Mouse (Mus musculus) ES-E14 (cell line): ENCODE data around the gene Erg. TPM values are rescaled to one million over a fixed set of nuclear protein-coding genes. Genes with fewer than 3 reads are reported as not detected.

Experiments used
- DNase-seq: peaks from one replicate; pipeline ENCODE4 v3.0.0-alpha.2; 2013; ENCODE audit warnings: low read depth, low spot score
- H3K27ac ChIP-seq: 2 replicates; pipeline ENCODE4 v1.5.1; 2012; ENCODE audit warnings: low read depth, mild to moderate bottlenecking, low read length, moderate library complexity, mixed read lengths; ENCODE audit not compliant: poor library complexity, insufficient read depth, severe bottlenecking
- H3K36me3 ChIP-seq: 2 replicates; pipeline ENCODE4 v1.6.1; 2012; ENCODE audit warnings: mild to moderate bottlenecking, low read length, moderate library complexity, mixed read lengths; ENCODE audit not compliant: control insufficient read depth, poor library complexity, insufficient read depth, severe bottlenecking
- H3K4me1 ChIP-seq, 2 experiments: fragments of 150-350 bp in 1 of 2; sonication (generic) in 1 of 2; 2 replicates each; pipeline ENCODE4 v1.6.1; 2012; ENCODE audit warnings: low read length in 2 of 2, mild to moderate bottlenecking in 1 of 2, mixed read lengths in 1 of 2; ENCODE audit not compliant: control insufficient read depth in 2 of 2, insufficient read depth in 2 of 2, poor library complexity in 1 of 2
- H3K4me3 ChIP-seq, 2 experiments: fragments of 150-350 bp in 1 of 2; sonication (generic) in 1 of 2; 2 replicates each; pipeline ENCODE4 v1.5.1; 2012; ENCODE audit warnings: low read length in 2 of 2, low read depth in 1 of 2, mild to moderate bottlenecking in 1 of 2, mixed read lengths in 1 of 2; ENCODE audit not compliant: insufficient read depth in 1 of 2, poor library complexity in 1 of 2, severe bottlenecking in 1 of 2
- H3K9ac ChIP-seq: 2 replicates; pipeline ENCODE4 v1.6.1; 2012; ENCODE audit warnings: low read depth, mild to moderate bottlenecking, low read length, mixed read lengths; ENCODE audit not compliant: poor library complexity, insufficient read depth, severe bottlenecking
- H3K9me3 ChIP-seq: fragments of 150-350 bp; sonication (generic); 2 replicates; pipeline ENCODE4 v1.6.1; 2012; ENCODE audit warnings: low read depth, mild to moderate bottlenecking, low read length; ENCODE audit not compliant: control insufficient read depth, insufficient read depth
- CHD2 ChIP-seq: IDR thresholded peaks from 2 replicates; pipeline ENCODE4 v1.6.1; 2014; ENCODE audit warnings: mild to moderate bottlenecking, low read depth, low read length, inconsistent platforms
- HCFC1 ChIP-seq: IDR thresholded peaks from 2 replicates; pipeline ENCODE4 v1.6.1; 2012; ENCODE audit warnings: low read length, inconsistent platforms, borderline replicate concordance; ENCODE audit not compliant: insufficient read depth
- MAFK ChIP-seq: IDR thresholded peaks from 2 replicates; pipeline ENCODE4 v1.6.1; 2014; ENCODE audit warnings: mild to moderate bottlenecking, low read depth, low read length, inconsistent platforms; ENCODE audit not compliant: insufficient read depth
- ZC3H11A ChIP-seq: IDR thresholded peaks from 2 replicates; pipeline ENCODE4 v1.6.1; 2012; ENCODE audit warnings: low read depth, mild to moderate bottlenecking, inconsistent platforms, low read length, borderline replicate concordance
- ZNF384 ChIP-seq: IDR thresholded peaks from 2 replicates; pipeline ENCODE4 v1.6.1; 2012; ENCODE audit warnings: low read depth, low read length, inconsistent platforms
- in situ Hi-C, 2 experiments: fragments of 600-800 bp; cut with MboI; formaldehyde crosslinking; loops; one replicate each; pipeline ENCODE4 v1.15.1; 2025; ENCODE audit warnings: low sequenced_read_pairs in 2 of 2, inconsistent platforms in 1 of 2; ENCODE audit not compliant: unreplicated experiment in 2 of 2
- total RNA-seq: library from RNA; depleted of rRNA; stranded (reverse); fragments of 300-350 nt; gene quantifications from 2 replicates; pipeline ENCODE4 v1.2.3, GENCODE M21; 2012

The Erg gene
- total RNA-seq, 1 experiment, result 0.18 TPM

GRCm38 (mm10) chr16:95432540-95432971 lies 153.8 kb downstream of the Erg start:
- Histone ChIP-seq H3K9me3 (no peaks in the 10 kb centered on the region), H3K36me3 (no peaks in the 10 kb centered on the region), H3K4me1 (no peaks in the 10 kb centered on the region), H3K27ac (no peak overlapping the region), H3K9ac (no peak overlapping the region), H3K4me3 (no peak overlapping the region)
- in situ Hi-C loops, result no loop called here
- TF ChIP-seq CHD2, result no peak
- no peak for TF ChIP-seq MAFK
- TF ChIP-seq ZNF384, result no peak
- TF ChIP-seq ZC3H11A, result no peak
- no peak for TF ChIP-seq HCFC1
- no peak for DNase-seq

- DNase-seq, result no peak
- H3K27ac ChIP-seq, result no peak overlapping the region
- no peaks in the 10 kb centered on the region for H3K4me1 ChIP-seq
- H3K36me3 ChIP-seq, result no peaks in the 10 kb centered on the region
- no peak overlapping the region for H3K4me3 ChIP-seq
- in situ Hi-C loops, result no loop called here
- TF ChIP-seq CHD2 (no peak), ZC3H11A (no peak), MAFK (no peak), HCFC1 (no peak), ZNF384 (no peak)
- no peaks in the 10 kb centered on the region for H3K9me3 ChIP-seq
- H3K9ac ChIP-seq, result no peak overlapping the region
Measured at GRCm38 (mm10) chr16:95429851-95430250, 156.5 kb downstream of the Erg start.

GRCm38 (mm10) chr16:95428239-95428638 lies 158.2 kb downstream of the Erg start:
- H3K27ac ChIP-seq, result no peak overlapping the region
- no peak overlapping the region for H3K4me3 ChIP-seq
- no peaks in the 10 kb centered on the region for H3K36me3 ChIP-seq
- no peaks in the 10 kb centered on the region for H3K9me3 ChIP-seq
- no peak for DNase-seq
- H3K4me1 ChIP-seq, result no peaks in the 10 kb centered on the region
- H3K9ac ChIP-seq, result no peak overlapping the region
- in situ Hi-C loops, result no loop called here
- TF ChIP-seq MAFK, result no peak
- TF ChIP-seq ZNF384, result no peak
- TF ChIP-seq HCFC1, result no peak

- no peaks in the 10 kb centered on the region for H3K36me3 ChIP-seq
Measured at GRCm38 (mm10) chr16:95427512-95427911, 158.9 kb downstream of the Erg start.

GRCm38 (mm10) chr16:95422658-95423073 lies 163.7 kb downstream of the Erg start:
- no peaks in the 10 kb centered on the region for H3K36me3 ChIP-seq
- H3K4me1 ChIP-seq, result no peaks in the 10 kb centered on the region
- H3K9ac ChIP-seq, result no peak overlapping the region
- no peak overlapping the region for H3K27ac ChIP-seq
- no peak for TF ChIP-seq HCFC1
- no peak for TF ChIP-seq MAFK
- no peak for TF ChIP-seq CHD2
- no peak for TF ChIP-seq ZNF384
- no peak for TF ChIP-seq ZC3H11A
- in situ Hi-C loops, result no loop called here
- DNase-seq, result no peak
- no peaks in the 10 kb centered on the region for H3K9me3 ChIP-seq
- no peak overlapping the region for H3K4me3 ChIP-seq

More at GRCm38 (mm10) chr16:95427512-95427911, 158.9 kb downstream of the Erg start:
- in situ Hi-C loops, result no loop called here
- Histone ChIP-seq H3K9me3 (no peaks in the 10 kb centered on the region), H3K27ac (no peak overlapping the region; the same call in 1 of the 2 replicates), H3K4me1 (no peaks in the 10 kb centered on the region), H3K9ac (no peak overlapping the region), H3K4me3 (no peak overlapping the region)
- no peak for DNase-seq
- TF ChIP-seq ZC3H11A, result no peak
- TF ChIP-seq ZNF384, result no peak
- no peak for TF ChIP-seq HCFC1
- no peak for TF ChIP-seq MAFK
- no peak for TF ChIP-seq CHD2
